Mouse (Mus musculus) liver, adult (tissue): ENCODE measurements around the gene Cd6.

Experiments
- GATA4 ChIP-seq: IDR thresholded peaks from 2 replicates; pipeline ENCODE4 v1.6.1; 2014; ENCODE audit warnings: mild to moderate bottlenecking, low read length; ENCODE audit not compliant: insufficient replicate concordance

Cd6 gene

GRCm38 (mm10) chr19:10845454-10845853 lies 15.6 kb upstream of the Cd6 start:
- TF ChIP-seq GATA4 = no peak

GRCm38 (mm10) chr19:10844206-10844605 lies 14.3 kb upstream of the Cd6 start:
- no peak for TF ChIP-seq GATA4

GRCm38 (mm10) chr19:10842914-10843313 lies 13.1 kb upstream of the Cd6 start:
- TF ChIP-seq GATA4 = no peak

DNA sequence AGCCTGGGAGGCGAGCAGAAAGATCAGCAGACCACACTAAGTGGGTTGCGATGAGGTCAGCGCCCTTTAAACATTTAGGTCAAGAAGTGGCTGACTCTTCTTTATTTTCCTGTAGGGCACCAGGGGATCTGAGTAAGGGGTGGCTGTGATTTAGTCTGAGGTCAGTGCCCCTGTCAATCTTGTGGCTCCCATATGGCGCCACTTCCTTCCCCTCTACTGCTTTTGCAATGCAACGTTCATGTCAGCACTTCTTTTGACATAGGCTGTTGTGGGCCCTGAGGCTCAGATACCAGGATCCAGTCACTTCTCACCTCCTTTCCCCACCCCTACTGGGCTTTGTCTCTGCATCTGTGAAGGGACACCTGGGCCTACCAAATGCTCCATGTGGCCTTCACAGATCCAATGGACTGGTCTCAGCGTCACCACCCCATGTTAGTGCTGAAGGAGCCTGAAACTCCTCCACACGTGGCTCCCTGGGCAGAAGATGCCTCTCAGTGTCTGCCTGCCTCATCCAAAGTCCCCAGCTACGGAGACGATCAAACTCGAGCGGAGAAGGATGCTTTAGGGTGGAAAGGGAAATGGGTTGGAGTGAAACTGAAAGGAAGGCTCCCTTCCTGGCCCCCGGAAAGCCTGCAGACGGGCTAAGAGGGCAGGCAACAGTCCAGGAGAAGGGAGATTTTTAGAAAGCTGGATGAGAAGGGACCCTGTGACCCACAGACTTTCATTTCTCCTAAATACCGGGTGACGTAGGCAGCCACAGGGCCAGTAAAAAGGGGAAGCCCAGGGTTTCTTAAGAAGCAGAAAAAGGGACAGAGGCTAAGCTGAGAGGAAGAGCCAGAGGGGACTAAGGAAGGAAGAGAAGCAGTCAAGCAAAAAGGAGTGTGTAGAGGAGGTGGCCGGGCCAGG lies 12.1 kb upstream of the Cd6 start:
- no peak for TF ChIP-seq GATA4

DNA sequence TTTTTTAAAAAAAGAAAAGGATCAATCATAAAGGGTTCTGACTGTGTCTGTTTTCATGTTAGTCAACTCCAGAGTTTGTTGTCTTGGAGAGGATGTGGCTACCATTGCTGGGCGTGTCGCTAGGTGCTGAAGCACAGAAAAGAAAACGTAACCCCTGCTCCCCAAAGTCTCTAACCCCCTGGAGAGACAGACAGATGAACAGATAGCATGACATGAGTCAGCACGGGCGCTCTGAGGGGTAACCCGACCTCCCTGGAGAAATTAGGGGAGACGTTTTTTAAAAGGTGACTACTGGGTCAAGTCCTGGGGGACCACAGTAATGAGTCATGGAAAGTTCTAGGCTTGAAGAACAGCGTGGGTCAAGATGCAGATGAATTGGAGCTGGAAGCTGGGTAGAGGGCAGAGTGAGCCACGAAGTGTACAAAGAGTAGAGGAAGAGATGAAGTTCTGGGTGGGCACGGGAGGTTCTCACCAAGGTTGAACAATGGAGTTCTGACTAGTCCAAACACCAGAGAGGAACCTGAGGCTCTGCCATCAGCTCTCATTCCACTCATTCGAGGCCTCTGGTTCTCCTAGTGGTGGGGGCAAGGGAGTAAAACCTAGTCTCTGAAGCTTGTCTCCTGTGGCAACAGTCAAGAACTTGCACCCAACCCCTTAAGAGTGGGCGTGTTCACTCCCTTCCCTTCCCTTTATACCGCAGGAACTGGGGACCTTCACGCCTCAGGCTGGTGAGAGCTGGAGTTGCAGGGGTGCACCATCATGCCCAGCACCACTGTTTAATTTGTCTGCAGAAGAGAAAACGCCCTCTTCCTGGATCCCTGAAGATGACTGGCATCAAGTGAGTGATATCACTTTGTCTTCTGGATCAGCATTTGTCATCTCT lies 9.4 kb upstream of the Cd6 start, which contains the start of gene Slc15a3:
TSS of gene Slc15a3 (plus strand) at position 718 of the 883 bp plus-strand sequence.
- no peak for TF ChIP-seq GATA4

DNA sequence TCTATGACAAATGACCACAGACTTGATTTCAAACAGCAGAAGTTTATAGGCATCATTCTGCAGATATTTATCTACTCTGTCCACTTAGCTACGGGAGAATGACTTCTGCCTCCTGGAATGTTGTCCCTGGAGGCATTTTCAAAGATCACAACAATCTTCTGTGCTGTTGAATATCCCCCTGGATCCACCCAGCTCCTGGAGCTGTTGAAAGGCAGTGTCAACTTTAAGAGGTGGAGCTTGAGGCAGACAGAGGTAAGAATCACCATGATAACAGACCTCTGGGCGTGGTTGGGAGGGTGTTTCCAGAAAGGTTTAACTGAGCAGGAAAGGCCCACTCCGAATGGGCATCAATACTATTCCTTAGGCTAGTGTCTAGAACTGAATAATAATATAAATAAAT lies 5.8 kb upstream of the Cd6 start:
- no peak for TF ChIP-seq GATA4

DNA sequence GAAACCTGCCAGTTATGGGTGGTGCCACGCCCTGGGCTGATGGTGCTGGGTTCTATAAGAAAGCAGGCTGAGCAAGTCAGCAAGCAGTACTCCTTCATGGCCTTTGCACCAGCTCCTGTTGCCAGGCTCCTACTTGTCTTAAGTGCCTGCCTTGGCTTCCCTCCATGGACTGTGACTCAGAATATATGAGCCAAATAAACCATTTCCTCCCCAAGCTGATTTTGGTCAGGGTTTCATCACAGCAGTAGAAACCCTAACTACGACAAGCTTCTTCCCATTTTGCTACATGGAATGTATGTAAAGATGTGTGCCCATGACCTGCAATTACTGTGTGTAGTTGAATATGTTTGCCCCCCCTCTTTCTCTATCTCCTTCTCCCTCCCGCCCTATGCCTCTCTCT lies 3.8 kb upstream of the Cd6 start:
- TF ChIP-seq GATA4 = no peak

DNA sequence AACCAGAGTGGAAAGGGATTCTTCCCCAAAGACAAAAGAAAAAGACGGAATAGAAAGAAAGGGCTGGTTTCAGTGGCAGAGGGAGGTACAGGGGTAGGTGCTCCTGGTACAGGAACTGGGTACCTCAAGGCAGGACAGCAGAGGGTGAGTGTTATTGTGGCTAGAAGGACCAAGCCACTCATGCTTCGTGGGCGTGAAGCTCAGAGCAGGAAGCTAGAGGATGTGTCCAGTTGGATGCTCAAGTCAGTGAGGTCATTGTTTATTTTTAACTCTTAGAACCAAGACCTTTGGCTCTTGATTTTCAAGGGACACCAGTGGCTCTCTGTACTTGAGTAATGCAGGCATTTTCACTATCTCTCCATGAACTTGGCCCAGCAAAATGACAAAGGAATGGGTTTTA lies 2.2 kb upstream of the Cd6 start:
- no peak for TF ChIP-seq GATA4

GRCm38 (mm10) chr19:10831424-10831823 lies 1.6 kb upstream of the Cd6 start:
- no peak for TF ChIP-seq GATA4

DNA sequence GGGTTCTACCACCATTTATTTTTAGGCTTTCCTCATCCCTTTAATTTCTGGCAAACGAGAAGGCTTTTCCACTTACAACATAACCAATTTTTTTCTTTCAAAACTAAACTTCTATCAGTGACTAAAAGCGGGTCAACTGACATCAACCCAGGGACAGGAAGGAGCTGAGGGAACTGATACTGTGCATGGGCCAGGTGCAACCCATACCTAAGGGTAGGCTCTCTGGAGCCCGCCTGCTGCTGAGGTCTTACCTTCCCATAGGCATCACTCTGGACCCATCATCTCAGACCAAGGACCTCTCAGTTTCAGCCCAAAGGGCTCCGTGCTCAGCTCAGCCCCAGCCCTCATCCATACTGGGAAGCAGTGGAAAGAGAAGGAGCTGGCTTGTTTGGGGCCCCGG lies 1.5 kb downstream of the Cd6 start:
- TF ChIP-seq GATA4 = no peak

DNA sequence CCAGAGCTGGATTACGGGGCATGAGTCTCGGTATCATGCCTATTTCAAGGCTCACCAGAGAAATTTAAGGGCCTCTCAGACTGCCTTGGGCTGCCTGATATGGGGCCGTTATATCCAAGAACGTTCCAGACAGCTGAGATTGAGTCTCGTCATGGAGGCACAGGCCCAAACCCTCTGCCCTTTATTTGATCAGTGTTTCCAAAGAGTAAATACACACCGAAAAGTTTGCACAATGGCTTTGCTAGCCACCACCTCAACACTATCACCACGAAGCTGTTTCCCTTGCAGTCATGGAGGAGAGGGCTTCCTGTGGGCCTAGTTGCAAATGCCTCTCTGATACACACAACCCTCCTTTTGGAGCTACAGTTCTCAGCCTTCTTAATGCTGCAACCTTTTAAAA lies 5.8 kb downstream of the Cd6 start:
- no peak for TF ChIP-seq GATA4

DNA sequence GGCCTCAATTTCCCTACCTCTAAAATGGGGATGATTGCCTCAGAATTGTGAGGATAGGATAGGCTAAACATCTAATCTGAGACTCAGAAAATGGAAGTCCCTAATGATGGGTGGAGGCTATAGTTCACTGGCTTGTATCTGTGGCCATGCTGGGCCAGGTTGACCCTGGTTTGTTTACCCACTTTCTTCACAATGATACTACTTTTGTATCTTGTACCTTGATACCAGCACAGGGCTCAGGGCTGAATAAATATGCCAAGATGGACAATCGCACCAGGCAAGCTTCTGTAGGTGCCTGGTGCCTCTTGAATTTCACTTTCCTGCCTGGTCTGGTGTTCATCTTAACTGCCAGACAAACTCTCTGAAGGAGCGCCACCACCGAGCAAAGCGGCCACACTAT lies 7.3 kb downstream of the Cd6 start:
- TF ChIP-seq GATA4 = no peak

- no peak for TF ChIP-seq GATA4
These were observed 8.5 kb downstream of the Cd6 start for GRCm38 (mm10) chr19:10821319-10821718.

GRCm38 (mm10) chr19:10818217-10818946 lies 11.5 kb downstream of the Cd6 start:
- no peak for TF ChIP-seq GATA4

GRCm38 (mm10) chr19:10816462-10816861 lies 13.4 kb downstream of the Cd6 start:
- TF ChIP-seq GATA4 = no peak
